Mouse (Mus musculus): ENCODE measurements around the gene Rhox6.

DNA sequence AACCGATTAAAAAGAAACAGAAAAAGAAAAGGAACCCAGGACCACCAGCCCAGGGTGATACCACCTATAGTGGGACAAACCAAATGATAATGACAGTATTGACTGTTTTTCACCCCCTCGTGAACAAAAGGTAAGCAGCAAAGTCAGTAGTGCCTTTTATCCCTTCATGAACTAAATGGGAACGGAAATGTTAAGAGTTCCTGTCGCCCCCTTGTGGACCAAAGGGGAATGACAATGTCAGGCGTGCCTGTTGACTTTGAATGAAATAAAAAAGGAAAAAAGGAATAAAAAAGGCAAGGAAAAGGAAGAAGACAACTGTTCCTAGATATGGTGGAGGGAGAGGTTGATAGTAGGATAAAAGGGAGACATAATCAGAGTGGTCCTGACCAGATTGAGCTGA lies 15.5 kb upstream of the Rhox6 start:
- no peak for TF ChIP-seq CTCF (IDR thresholded peaks at IDR 0.05; ENCODE audit: insufficient read depth, low read length)
- TF ChIP-seq POLR2A (IDR thresholded peaks at IDR 0.05; ENCODE audit: borderline replicate concordance, extremely low read depth, low read depth, low read length), result no peak
